In genomic region chr1:21025203-21025602, GRCm38 (mm10) we compare ENCODE assay signal across 18 mouse cellular contexts. TPM values are rescaled to one million over a fixed set of nuclear protein-coding genes. Genes with fewer than 3 reads are reported as not detected.
DNase-seq lines count a peak whose midpoint lies in the region; ATAC-seq and TF ChIP-seq lines count a peak whose summit lies in the region.
"Had no signal": no experiment of that assay in that cellular context is flagged by ENCODE, and none has a peak within 500 bp of the region (broad histone marks: within the 10 kb centered on the region; RNA-seq: fewer than 3 reads in every experiment).

No protein-coding gene starts in this region.

- H3K27me3 ChIP-seq in G1E (ENCODE audit: insufficient read depth, low read length): no peaks in the 10 kb centered on the region
- H3K27me3 ChIP-seq: embryonic facial prominence, embryonic 12.5 days; forebrain, embryonic 15.5 days; heart, embryonic 15.5 days; hindbrain, embryonic 15.5 days had no signal

- no peak for TF ChIP-seq CTCF in G1E (IDR thresholded peaks at IDR 0.05; ENCODE audit: low read depth, low read length)

- no peaks in the 10 kb centered on the region for H3K36me3 ChIP-seq in G1E (replicated peaks)
- H3K36me3 ChIP-seq: embryonic facial prominence, embryonic 12.5 days; forebrain, embryonic 15.5 days; heart, embryonic 15.5 days; hindbrain, embryonic 15.5 days had no signal

- H3K4me1 ChIP-seq in G1E (ENCODE audit: insufficient read depth, low read depth, low read length): peaks cover 11% of the 10 kb centered on the region; the same call in 1 of the 2 replicates
- H3K4me1 ChIP-seq: embryonic facial prominence, embryonic 12.5 days; forebrain, embryonic 15.5 days; heart, embryonic 15.5 days; hindbrain, embryonic 15.5 days had no signal

- no peak overlapping the region for H3K4me3 ChIP-seq in G1E (ENCODE audit: low read depth, low read length)
- H3K4me3 ChIP-seq: embryonic facial prominence, embryonic 12.5 days; forebrain, embryonic 15.5 days; heart, embryonic 15.5 days; hindbrain, embryonic 15.5 days had no signal

- peak; percentile 70 for DNase-seq in heart, adult 11 months
- no peak for DNase-seq in heart, postnatal 4 days
- DNase-seq in G1E (ENCODE audit: low spot score): no peak
- peak; percentile 16 for DNase-seq in induced T-regulatory cell, adult 2 months (ENCODE audit: low read depth)
- no peak for DNase-seq in layer of hippocampus, adult 18-20 months (ENCODE audit: low spot score in 2 of 2)
- DNase-seq in frontal cortex, adult 2 months (ENCODE audit: extremely low spot score in 1 of 2, low spot score in 1 of 2): no peak
- DNase-seq: adrenal gland, postnatal 10 days; cerebellum, adult 11 months; cerebellum, adult 8-10 months; cerebellum, postnatal 14 days; gastrocnemius, postnatal 14 days; heart, postnatal 14 days; kidney, adult 11 months had no signal

- no peaks in the 10 kb centered on the region for H3K9me3 ChIP-seq in G1E (replicated peaks)
- H3K9me3 ChIP-seq: embryonic facial prominence, embryonic 12.5 days; forebrain, embryonic 15.5 days; heart, embryonic 15.5 days; hindbrain, embryonic 15.5 days had no signal

- ATAC-seq in G1E (ENCODE audit: extremely low read depth, insufficient number of reproducible peaks, low FRiP score, poor library complexity, severe bottlenecking): peak; percentile 68
- ATAC-seq in inflammation-experienced regulatory T-cells, adult 6 months: no peak
- ATAC-seq: forebrain, embryonic 15.5 days had no signal

RNA-seq across cellular contexts. Expression of gene Tram2, which starts 53.8 kb away (rescaled TPM):
- 10 to 100 TPM; 13.2 to 14.6 TPM for total RNA-seq in heart, postnatal 4 days (2021)
- total RNA-seq in G1E (2014; fragmentation: Nextera tagmentation) (2.1 and 3.2 TPM in 2 replicates), G1E (2017) (0.76 and 0.87 TPM in 2 replicates)
- polyA plus RNA-seq in G1E (2012): 0.33 and 0.51 TPM in 2 replicates
- 1 to 10 TPM; 6.7 to 8.0 (median 7.0) TPM for polyA plus RNA-seq in inflammation-experienced regulatory T-cells, adult 6 months (2017; shearing (Covaris generic))
- 1 to 10 TPM; 1.1 to 1.4 TPM for total RNA-seq in layer of hippocampus, adult 18-20 months (2021)
- 1.3 and 1.4 TPM in 2 replicates for polyA plus RNA-seq in frontal cortex, adult 2 months (2012; rRNA removed)

Comparison
In these comparisons a context has a peak if more than half of its experiments do, and no peak if none do; other contexts are left out.
1. DNase-seq: peak in heart, adult 11 months (single experiment) and induced T-regulatory cell, adult 2 months (single experiment); none in heart, postnatal 4 days (single experiment), G1E (single experiment), layer of hippocampus, adult 18-20 months (0 of 2) and frontal cortex, adult 2 months (0 of 2).